Mouse (Mus musculus) embryonic facial prominence, embryonic 12.5 days (tissue): ENCODE data around the gene Sppl3. TPM values are rescaled to one million over a fixed set of nuclear protein-coding genes. Genes with fewer than 3 reads are reported as not detected.
A peak's percentile ranks its signal among the peaks of the same experiment; 100 is the strongest.

Experiments
- ATAC-seq: fragments of 200-750 bp; cut with Nextera tagmentation; 2 replicates; pipeline ENCODE4 v1.8.0; 2017; ENCODE audit not compliant: insufficient number of reproducible peaks, insufficient read depth, low FRiP score, low TSS enrichment
- H3K27ac ChIP-seq: fragments of 300-500 bp; sonication (generic); 2 replicates; pipeline ENCODE4 v1.5.1; 2016; ENCODE audit warnings: mild to moderate bottlenecking
- H3K27me3 ChIP-seq: fragments of 300-500 bp; sonication (generic); 2 replicates; pipeline ENCODE4 v1.6.1; 2016; ENCODE audit warnings: mild to moderate bottlenecking, moderate library complexity
- H3K36me3 ChIP-seq: fragments of 300-500 bp; sonication (generic); 2 replicates; pipeline ENCODE4 v1.6.1; 2016; ENCODE audit warnings: mild to moderate bottlenecking
- H3K4me1 ChIP-seq: fragments of 300-500 bp; sonication (generic); 2 replicates; pipeline ENCODE4 v1.6.1; 2016
- H3K4me2 ChIP-seq: fragments of 300-500 bp; sonication (generic); replicated peaks from 2 replicates; pipeline ENCODE4 v1.6.1; 2016; ENCODE audit warnings: mild to moderate bottlenecking, moderate library complexity
- H3K4me3 ChIP-seq: fragments of 300-500 bp; sonication (generic); 2 replicates; pipeline ENCODE4 v1.5.1; 2016; ENCODE audit warnings: mild to moderate bottlenecking
- H3K9ac ChIP-seq: fragments of 300-500 bp; sonication (generic); 2 replicates; pipeline ENCODE4 v1.6.1; 2016; ENCODE audit warnings: mild to moderate bottlenecking, moderate library complexity
- H3K9me3 ChIP-seq: fragments of 300-500 bp; sonication (generic); 2 replicates; pipeline ENCODE4 v1.6.1; 2016; ENCODE audit warnings: mild to moderate bottlenecking, moderate library complexity
- WGBS: fragments of 180-500 bp; shearing (Covaris S2); methylation state at CpG from one replicate; pipeline ENCODE4 v1.1.7; 2016; 5-methylcytosine and 5-hydroxymethylcytosine counted together
- polyA plus RNA-seq: library from polyadenylated mRNA; unstranded; fragments of >200 nt; fragmentation: Nextera tagmentation; extraction: Ambion mirVana; gene quantifications from 2 replicates; pipeline ENCODE4 v1.2.1, GENCODE M21; 2016

Gene Sppl3
- 19.9 and 32.7 TPM in 2 replicates for polyA plus RNA-seq

GRCm38 (mm10) chr5:115010577-115011216 lies at the start of gene Sppl3:
Gene Sppl3, plus strand, starts transcription at chr5:115011137.
- Histone ChIP-seq H3K4me3 (peak within 1 kb of the TSS; percentile 97), H3K36me3 (no peaks in the 10 kb centered on the region), H3K4me1 (peaks cover 24% of the 10 kb centered on the region), H3K9me3 (no peaks in the 10 kb centered on the region), H3K4me2 (peak within 1 kb of the TSS; percentile 94), H3K9ac (peak within 1 kb of the TSS; percentile 97), H3K27me3 (no peaks in the 10 kb centered on the region), H3K27ac (peak within 1 kb of the TSS; percentile 90)
- peak; percentile 90 for ATAC-seq
- WGBS, result 1% methylated on average over 54 of the region's 65 CpGs

DNA sequence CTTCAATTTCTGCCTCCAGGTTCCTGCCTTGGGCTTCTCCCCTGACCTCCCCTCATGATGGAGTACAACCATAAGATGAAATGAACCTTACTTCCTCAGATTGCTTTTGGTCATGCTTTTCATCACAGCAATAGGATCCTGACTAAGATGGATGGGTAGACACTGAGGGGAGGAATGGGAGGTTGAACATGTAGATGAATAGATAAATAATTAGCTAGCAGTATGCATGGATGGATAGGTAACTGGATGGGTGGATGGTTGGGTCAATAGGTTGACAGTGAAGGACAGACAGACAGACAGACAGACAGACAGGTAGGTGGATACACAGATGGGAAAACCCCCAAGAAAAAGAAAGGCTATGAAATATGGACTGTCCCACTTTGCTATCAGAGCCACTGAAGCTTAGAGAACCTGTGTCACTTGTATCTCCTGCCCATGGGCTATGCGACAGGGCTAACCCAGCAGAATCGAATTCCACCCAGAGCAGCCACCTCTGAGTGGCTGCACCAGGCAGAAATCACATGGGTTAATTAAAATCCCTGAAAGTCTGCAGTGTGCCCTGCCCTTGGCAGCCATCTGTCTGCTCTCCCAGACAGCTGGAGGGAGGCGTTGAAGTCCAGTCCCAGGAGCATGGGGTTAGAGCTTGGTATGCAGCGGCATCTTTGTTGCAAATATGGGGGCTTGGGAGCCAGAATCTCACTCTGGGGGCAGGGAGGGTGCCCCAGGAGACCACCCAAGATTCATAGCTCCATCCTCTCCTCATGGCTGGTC lies 49.2 kb upstream of the Sppl3 start:
- Histone ChIP-seq H3K4me2 (no peak overlapping the region), H3K36me3 (no peaks in the 10 kb centered on the region), H3K27me3 (0 out of 2 replicates have a peak, but pooled peaks cover 1% of the 10 kb centered on the region), H3K9ac (no peak overlapping the region), H3K27ac (no peak overlapping the region), H3K4me1 (0 out of 2 replicates have a peak, but pooled peaks cover 3% of the 10 kb centered on the region), H3K4me3 (no peak overlapping the region), H3K9me3 (no peaks in the 10 kb centered on the region)
- no peak for ATAC-seq
- WGBS, result 50% methylated on average over 4 of the region's 4 CpGs

DNA sequence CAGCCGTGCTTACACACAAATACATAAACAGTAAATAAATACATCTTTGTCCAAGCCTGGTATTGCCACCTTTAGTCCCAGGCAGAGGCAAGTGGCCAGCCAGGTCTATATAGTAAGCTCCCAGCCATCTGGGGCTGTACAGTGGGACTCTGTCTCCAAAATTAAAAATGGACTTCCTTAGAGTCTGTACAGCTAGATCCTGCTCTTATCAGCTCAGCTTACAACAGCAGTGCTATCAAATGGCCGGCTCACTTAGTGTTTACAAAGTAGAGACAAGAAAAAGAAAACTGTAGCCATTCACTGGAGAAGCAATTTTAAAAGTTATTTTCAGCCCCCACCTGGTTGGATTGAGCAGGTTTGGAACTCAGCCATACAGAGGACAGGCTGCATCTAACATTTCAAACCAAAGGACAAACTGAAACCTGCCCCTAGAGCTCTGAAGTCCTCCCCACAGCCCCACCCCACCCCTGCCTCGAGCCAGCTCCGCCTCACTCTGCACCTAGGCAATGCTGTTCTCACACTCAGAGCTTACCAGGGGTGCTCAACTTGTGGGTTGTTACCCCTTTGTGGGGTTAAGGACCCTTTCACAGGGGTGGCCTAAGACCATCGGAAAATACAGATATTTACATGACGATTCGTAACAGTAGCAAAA lies 46.5 kb upstream of the Sppl3 start:
- no peak for ATAC-seq
- no peaks in the 10 kb centered on the region for H3K9me3 ChIP-seq

DNA sequence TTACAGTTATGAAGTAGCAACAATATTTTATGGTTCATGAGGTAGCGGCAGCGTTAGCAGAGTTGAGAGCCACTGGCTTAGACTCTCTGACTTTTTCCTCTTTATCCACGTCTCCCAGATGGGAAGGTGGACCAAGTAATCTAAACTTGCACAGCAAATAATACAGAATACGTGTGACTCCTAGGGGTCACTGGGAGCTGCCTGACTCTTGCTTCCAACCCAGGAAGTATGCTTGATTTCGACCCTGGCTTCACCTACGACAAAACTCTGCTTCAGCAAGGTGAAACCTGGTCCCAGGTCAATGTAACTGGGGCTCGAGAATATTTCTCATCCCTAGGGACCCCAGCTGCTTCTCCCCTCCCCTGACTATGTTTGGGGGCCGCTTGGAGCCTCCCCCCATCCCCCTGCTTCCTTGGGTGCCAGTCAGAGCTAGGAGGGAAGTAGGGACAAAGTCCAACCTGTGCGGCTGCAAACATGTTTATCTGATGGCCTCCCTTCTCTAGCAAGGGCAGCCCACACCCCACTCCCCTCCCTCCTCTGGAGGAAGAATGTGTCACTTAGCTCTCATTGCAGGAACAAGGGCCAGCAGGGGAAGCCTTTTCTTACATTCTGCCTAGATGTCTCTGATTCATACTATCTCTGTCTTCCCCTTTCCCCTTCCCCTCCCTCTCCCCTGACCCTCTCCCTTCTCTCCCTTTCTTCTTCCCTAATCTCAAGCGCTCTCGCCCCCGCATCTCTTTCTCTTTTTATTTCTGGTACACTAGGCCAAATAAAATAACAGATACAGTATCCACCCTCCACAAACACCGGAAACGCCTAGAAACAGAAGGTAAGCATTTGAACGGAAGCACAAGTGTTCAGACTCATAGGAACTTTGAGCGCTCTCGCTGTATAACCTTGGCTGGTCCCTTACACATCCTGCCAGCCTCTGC lies 45.7 kb upstream of the Sppl3 start:
- Histone ChIP-seq H3K27me3 (peaks cover 24% of the 10 kb centered on the region), H3K36me3 (no peaks in the 10 kb centered on the region), H3K4me3 (no peak overlapping the region), H3K4me2 (no peak overlapping the region), H3K9me3 (no peaks in the 10 kb centered on the region), H3K27ac (no peak overlapping the region), H3K4me1 (0 out of 2 replicates have a peak, but pooled peaks cover 3% of the 10 kb centered on the region), H3K9ac (no peak overlapping the region)
- 63% methylated on average over 17 of the region's 17 CpGs for WGBS
- ATAC-seq, result no peak

More for the DNA sequence above, 46.5 kb upstream of the Sppl3 start:
- peaks cover 24% of the 10 kb centered on the region for H3K27me3 ChIP-seq
- H3K4me2 ChIP-seq, result no peak overlapping the region
- H3K4me1 ChIP-seq, result 0 out of 2 replicates have a peak, but pooled peaks cover 3% of the 10 kb centered on the region
- no peak overlapping the region for H3K27ac ChIP-seq
- no peaks in the 10 kb centered on the region for H3K36me3 ChIP-seq
- WGBS, result 67% methylated on average over 7 of the region's 7 CpGs
- no peak overlapping the region for H3K9ac ChIP-seq
- no peak overlapping the region for H3K4me3 ChIP-seq

- Histone ChIP-seq H3K4me2 (no peak overlapping the region), H3K27ac (no peak overlapping the region), H3K4me3 (no peak overlapping the region), H3K36me3 (no peaks in the 10 kb centered on the region), H3K4me1 (0 out of 2 replicates have a peak, but pooled peaks cover 3% of the 10 kb centered on the region), H3K9me3 (no peaks in the 10 kb centered on the region), H3K27me3 (peaks cover 24% of the 10 kb centered on the region), H3K9ac (no peak overlapping the region)
- no peak for ATAC-seq
- 38% methylated on average over 14 of the region's 14 CpGs for WGBS
These were observed 43.2 kb upstream of the Sppl3 start for GRCm38 (mm10) chr5:114967523-114968268.

GRCm38 (mm10) chr5:114968651-114969050 lies 42.3 kb upstream of the Sppl3 start:
- Histone ChIP-seq H3K27me3 (peaks cover 24% of the 10 kb centered on the region), H3K9me3 (no peaks in the 10 kb centered on the region), H3K9ac (no peak overlapping the region), H3K4me2 (no peak overlapping the region), H3K36me3 (no peaks in the 10 kb centered on the region), H3K4me1 (0 out of 2 replicates have a peak, but pooled peaks cover 3% of the 10 kb centered on the region), H3K4me3 (no peak overlapping the region), H3K27ac (no peak overlapping the region)
- ATAC-seq, result no peak
- WGBS, result 25% methylated on average over 7 of the region's 7 CpGs

DNA sequence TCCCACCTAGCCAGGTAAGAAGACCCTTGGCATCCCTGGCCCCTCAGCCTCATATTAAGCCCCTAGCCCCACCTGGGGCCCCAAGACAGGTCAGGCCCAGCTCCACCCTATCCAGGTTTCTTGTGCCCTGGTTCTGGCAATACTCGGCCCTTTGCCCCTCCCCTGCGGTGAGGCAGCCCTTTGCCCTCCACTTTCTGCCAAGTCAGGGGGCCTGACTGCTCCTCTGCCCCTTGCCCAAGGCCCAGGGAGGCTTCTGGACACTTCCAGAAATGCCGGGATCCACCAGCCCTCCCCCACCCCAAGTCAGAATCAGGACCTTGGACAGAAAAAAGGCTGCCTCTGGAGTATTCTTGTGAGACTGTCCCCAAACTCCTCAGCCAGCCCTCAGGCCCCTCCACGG lies 41.9 kb upstream of the Sppl3 start:
- no peak for ATAC-seq
- H3K27me3 ChIP-seq, result peaks cover 24% of the 10 kb centered on the region
- no peaks in the 10 kb centered on the region for H3K9me3 ChIP-seq

GRCm38 (mm10) chr5:114969609-114970215 lies 41.2 kb upstream of the Sppl3 start:
- Histone ChIP-seq H3K36me3 (no peaks in the 10 kb centered on the region), H3K9me3 (no peaks in the 10 kb centered on the region), H3K9ac (no peak overlapping the region), H3K4me2 (no peak overlapping the region), H3K4me1 (0 out of 2 replicates have a peak, but pooled peaks cover 1% of the 10 kb centered on the region), H3K4me3 (no peak overlapping the region), H3K27me3 (peaks cover 24% of the 10 kb centered on the region), H3K27ac (no peak overlapping the region)
- 58% methylated on average over 13 of the region's 13 CpGs for WGBS
- ATAC-seq, result no peak

More for the DNA sequence above, 41.9 kb upstream of the Sppl3 start:
- no peak overlapping the region for H3K4me2 ChIP-seq
- H3K27ac ChIP-seq, result no peak overlapping the region
- H3K4me1 ChIP-seq, result 0 out of 2 replicates have a peak, but pooled peaks cover 3% of the 10 kb centered on the region
- H3K9ac ChIP-seq, result no peak overlapping the region
- WGBS, result 10% methylated on average over 4 of the region's 4 CpGs
- no peaks in the 10 kb centered on the region for H3K36me3 ChIP-seq
- no peak overlapping the region for H3K4me3 ChIP-seq

DNA sequence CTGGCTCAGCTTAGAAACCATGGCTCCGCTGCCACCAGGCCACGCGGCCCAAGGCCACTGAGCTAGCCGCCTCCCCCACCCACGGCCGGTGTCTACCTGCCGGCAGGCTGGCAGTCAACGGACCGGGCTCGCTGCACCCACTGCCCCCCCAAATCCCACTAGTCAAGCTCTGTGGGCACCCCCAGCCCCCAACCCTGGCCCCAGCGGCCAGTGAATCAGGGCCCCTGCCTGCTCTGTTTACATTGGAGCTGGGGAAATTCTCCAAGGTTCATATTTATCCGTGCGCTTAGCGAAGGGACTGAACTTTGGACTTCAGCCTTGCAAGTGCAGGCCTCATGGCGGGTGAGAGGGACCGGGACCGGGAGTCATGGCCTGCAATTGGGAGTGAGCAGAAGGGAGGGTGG lies 40.1 kb upstream of the Sppl3 start, which contains the start of gene Hnf1a:
Hnf1a (minus strand) TSS at position 271 of the 404 bp plus-strand sequence.
- Histone ChIP-seq H3K9ac (no peak within 1 kb of the TSS), H3K36me3 (no peaks in the 10 kb centered on the region), H3K4me2 (no peak within 1 kb of the TSS), H3K27me3 (peaks cover 24% of the 10 kb centered on the region), H3K9me3 (no peaks in the 10 kb centered on the region), H3K4me1 (no peaks in the 10 kb centered on the region), H3K27ac (no peak within 1 kb of the TSS), H3K4me3 (no peak within 1 kb of the TSS)
- 82% methylated on average over 17 of the region's 17 CpGs for WGBS
- ATAC-seq, result no peak

- H3K27ac ChIP-seq, result no peak overlapping the region
- no peaks in the 10 kb centered on the region for H3K4me1 ChIP-seq
- no peak overlapping the region for H3K9ac ChIP-seq
- 82% methylated on average over 9 of the region's 9 CpGs for WGBS
- H3K4me3 ChIP-seq, result no peak overlapping the region
- no peaks in the 10 kb centered on the region for H3K36me3 ChIP-seq
- peaks cover 18% of the 10 kb centered on the region for H3K27me3 ChIP-seq
- H3K9me3 ChIP-seq, result no peaks in the 10 kb centered on the region
- no peak for ATAC-seq
- no peak overlapping the region for H3K4me2 ChIP-seq
These were observed 38.7 kb upstream of the Sppl3 start for GRCm38 (mm10) chr5:114972201-114972600.
